Mouse (Mus musculus): ENCODE measurements around the gene Pnck.

Gene Pnck

GRCm38 (mm10) chrX:73659575-73660283 is at the start of gene Pnck:
TSS of gene Pnck (minus strand) at chrX:73660117.
- Histone ChIP-seq H3K36me3 (ENCODE audit: insufficient read depth, low read length) (no peaks in the 10 kb centered on the region), H3K9me3 (ENCODE audit: low read length) (no peaks in the 10 kb centered on the region), H3K4me1 (replicated peaks; ENCODE audit: low read depth, low read length) (peaks cover 19% of the 10 kb centered on the region; the same call in 1 of the 2 replicates), H3K27me3 (ENCODE audit: insufficient read depth, low read length) (peaks cover 10% of the 10 kb centered on the region), H3K4me3 (replicated peaks; ENCODE audit: low read length) (peak within 1 kb of the TSS; percentile 74)
- no peak for TF ChIP-seq NANOG (IDR thresholded peaks at IDR 0.05; ENCODE audit: borderline replicate concordance, low read length)
- TF ChIP-seq CTCF (conservative IDR thresholded peaks at IDR 0.05; ENCODE audit: low read length) = no peak
- no peak for TF ChIP-seq POU5F1 (IDR thresholded peaks at IDR 0.05; ENCODE audit: borderline replicate concordance, low read length)

GRCm38 (mm10) chrX:73700472-73700871 is 40.6 kb upstream of the Pnck start:
- no peak overlapping the region for H3K4me3 ChIP-seq (replicated peaks; ENCODE audit: low read length)
- H3K9me3 ChIP-seq (ENCODE audit: low read length) = no peaks in the 10 kb centered on the region
- no peak for TF ChIP-seq CTCF (conservative IDR thresholded peaks at IDR 0.05; ENCODE audit: low read length)
- TF ChIP-seq NANOG (IDR thresholded peaks at IDR 0.05; ENCODE audit: borderline replicate concordance, low read length) = no peak
- TF ChIP-seq POU5F1 (IDR thresholded peaks at IDR 0.05; ENCODE audit: borderline replicate concordance, low read length) = no peak
- no peaks in the 10 kb centered on the region for H3K4me1 ChIP-seq (replicated peaks; ENCODE audit: low read depth, low read length)
- no peaks in the 10 kb centered on the region for H3K27me3 ChIP-seq (ENCODE audit: insufficient read depth, low read length)
- H3K36me3 ChIP-seq (ENCODE audit: insufficient read depth, low read length) = peaks cover 65% of the 10 kb centered on the region

GRCm38 (mm10) chrX:73690917-73691629 is 31.2 kb upstream of the Pnck start:
- Histone ChIP-seq H3K4me1 (replicated peaks; ENCODE audit: low read depth, low read length) (peaks cover 52% of the 10 kb centered on the region), H3K36me3 (ENCODE audit: insufficient read depth, low read length) (peaks cover 97% of the 10 kb centered on the region), H3K4me3 (replicated peaks; ENCODE audit: low read length) (no peak overlapping the region), H3K27me3 (ENCODE audit: insufficient read depth, low read length) (no peaks in the 10 kb centered on the region), H3K9me3 (ENCODE audit: low read length) (no peaks in the 10 kb centered on the region)
- TF ChIP-seq NANOG (IDR thresholded peaks at IDR 0.05; ENCODE audit: borderline replicate concordance, low read length) (no peak), CTCF (conservative IDR thresholded peaks at IDR 0.05; ENCODE audit: low read length) (peak; percentile 49), POU5F1 (IDR thresholded peaks at IDR 0.05; ENCODE audit: borderline replicate concordance, low read length) (no peak)

- no peak overlapping the region for H3K4me3 ChIP-seq (replicated peaks; ENCODE audit: low read length)
- H3K36me3 ChIP-seq (ENCODE audit: insufficient read depth, low read length) = peaks cover 98% of the 10 kb centered on the region
- H3K27me3 ChIP-seq (ENCODE audit: insufficient read depth, low read length) = no peaks in the 10 kb centered on the region
- H3K9me3 ChIP-seq (ENCODE audit: low read length) = no peaks in the 10 kb centered on the region
- TF ChIP-seq POU5F1 (IDR thresholded peaks at IDR 0.05; ENCODE audit: borderline replicate concordance, low read length) = no peak
- no peak for TF ChIP-seq CTCF (conservative IDR thresholded peaks at IDR 0.05; ENCODE audit: low read length)
- no peak for TF ChIP-seq NANOG (IDR thresholded peaks at IDR 0.05; ENCODE audit: borderline replicate concordance, low read length)
- H3K4me1 ChIP-seq (replicated peaks; ENCODE audit: low read depth, low read length) = peaks cover 89% of the 10 kb centered on the region
Observed at GRCm38 (mm10) chrX:73685629-73686028, 25.7 kb upstream of the Pnck start.

- H3K9me3 ChIP-seq (ENCODE audit: low read length) = no peaks in the 10 kb centered on the region
- no peak overlapping the region for H3K4me3 ChIP-seq (replicated peaks; ENCODE audit: low read length)
- H3K36me3 ChIP-seq (ENCODE audit: insufficient read depth, low read length) = peaks cover 98% of the 10 kb centered on the region
- TF ChIP-seq CTCF (conservative IDR thresholded peaks at IDR 0.05; ENCODE audit: low read length) (no peak), NANOG (IDR thresholded peaks at IDR 0.05; ENCODE audit: borderline replicate concordance, low read length) (no peak), POU5F1 (IDR thresholded peaks at IDR 0.05; ENCODE audit: borderline replicate concordance, low read length) (no peak)
- H3K4me1 ChIP-seq (replicated peaks; ENCODE audit: low read depth, low read length) = peaks cover 91% of the 10 kb centered on the region
- no peaks in the 10 kb centered on the region for H3K27me3 ChIP-seq (ENCODE audit: insufficient read depth, low read length)
Observed at GRCm38 (mm10) chrX:73684978-73685377, 25.1 kb upstream of the Pnck start.

- H3K9me3 ChIP-seq (ENCODE audit: low read length) = no peaks in the 10 kb centered on the region
- H3K27me3 ChIP-seq (ENCODE audit: insufficient read depth, low read length) = no peaks in the 10 kb centered on the region
- TF ChIP-seq CTCF (conservative IDR thresholded peaks at IDR 0.05; ENCODE audit: low read length) (no peak), POU5F1 (IDR thresholded peaks at IDR 0.05; ENCODE audit: borderline replicate concordance, low read length) (no peak), NANOG (IDR thresholded peaks at IDR 0.05; ENCODE audit: borderline replicate concordance, low read length) (no peak)
- H3K4me3 ChIP-seq (replicated peaks; ENCODE audit: low read length) = no peak overlapping the region
- peaks cover 98% of the 10 kb centered on the region for H3K36me3 ChIP-seq (ENCODE audit: insufficient read depth, low read length)
- H3K4me1 ChIP-seq (replicated peaks; ENCODE audit: low read depth, low read length) = peaks cover 94% of the 10 kb centered on the region
Observed at GRCm38 (mm10) chrX:73684156-73684555, 24.2 kb upstream of the Pnck start.

- H3K9me3 ChIP-seq (ENCODE audit: low read length) = no peaks in the 10 kb centered on the region
- H3K27me3 ChIP-seq (ENCODE audit: insufficient read depth, low read length) = no peaks in the 10 kb centered on the region
- peaks cover 62% of the 10 kb centered on the region for H3K4me1 ChIP-seq (replicated peaks; ENCODE audit: low read depth, low read length)
- peaks cover 73% of the 10 kb centered on the region for H3K36me3 ChIP-seq (ENCODE audit: insufficient read depth, low read length)
- no peak for TF ChIP-seq NANOG (IDR thresholded peaks at IDR 0.05; ENCODE audit: borderline replicate concordance, low read length)
- no peak overlapping the region for H3K4me3 ChIP-seq (replicated peaks; ENCODE audit: low read length)
Observed at GRCm38 (mm10) chrX:73676668-73677067, 16.8 kb upstream of the Pnck start.

- Histone ChIP-seq H3K4me1 (replicated peaks; ENCODE audit: low read depth, low read length) (peaks cover 62% of the 10 kb centered on the region), H3K27me3 (ENCODE audit: insufficient read depth, low read length) (no peaks in the 10 kb centered on the region), H3K4me3 (replicated peaks; ENCODE audit: low read length) (peak overlapping the region; percentile 79; the same call in 1 of the 2 replicates), H3K36me3 (ENCODE audit: insufficient read depth, low read length) (peaks cover 59% of the 10 kb centered on the region), H3K9me3 (ENCODE audit: low read length) (no peaks in the 10 kb centered on the region)
- TF ChIP-seq POU5F1 (IDR thresholded peaks at IDR 0.05; ENCODE audit: borderline replicate concordance, low read length) (no peak), NANOG (IDR thresholded peaks at IDR 0.05; ENCODE audit: borderline replicate concordance, low read length) (no peak), CTCF (conservative IDR thresholded peaks at IDR 0.05; ENCODE audit: low read length) (no peak)
Observed at GRCm38 (mm10) chrX:73675231-73675630, 15.3 kb upstream of the Pnck start.

All from E14TG2a.4 (cell line).